15 mouse cellular contexts compared by ENCODE assay signal in genomic region chr12:57340111-57340510, GRCm38 (mm10).
"Had no signal": no experiment of that assay in that cellular context is flagged by ENCODE, and none has a peak within 500 bp of the region (broad histone marks: within the 10 kb centered on the region; RNA-seq: fewer than 3 reads in every experiment).

No protein-coding gene starts in this region.

- H3K27me3 ChIP-seq: neural tube, embryonic 15.5 days; stomach, embryonic 15.5 days had no signal

- H3K4me2 ChIP-seq: neural tube, embryonic 15.5 days; stomach, embryonic 15.5 days had no signal

- H3K9me3 ChIP-seq: neural tube, embryonic 15.5 days; stomach, embryonic 15.5 days had no signal

- H3K27ac ChIP-seq: neural tube, embryonic 15.5 days; stomach, embryonic 15.5 days; stomach, postnatal 0 days had no signal

- H3K4me1 ChIP-seq: neural tube, embryonic 15.5 days; stomach, embryonic 15.5 days had no signal

- H3K4me3 ChIP-seq: neural tube, embryonic 15.5 days; stomach, embryonic 15.5 days had no signal

- DNase-seq: retina, postnatal 1 day; right cerebral cortex, adult 18-20 months; right cerebral cortex, postnatal 14 days; right cerebral cortex, postnatal 25 days; right cerebral cortex, postnatal 4 days; spleen, adult 18-20 months; thymus, adult 18-20 months; thymus, adult 2 months; thymus, postnatal 14 days; thymus, postnatal 25 days; thymus, postnatal 36 days; thymus, postnatal 4 days had no signal

- H3K9ac ChIP-seq: neural tube, embryonic 15.5 days; stomach, embryonic 15.5 days had no signal

- H3K36me3 ChIP-seq: neural tube, embryonic 15.5 days; stomach, embryonic 15.5 days had no signal
